Mouse (Mus musculus): Measurements from ENCODE around the gene Resf1. TPM values are rescaled to one million over a fixed set of nuclear protein-coding genes. Genes with fewer than 3 reads are reported as not detected.
"Not testable (repeated sequence)": the region's sequence is repeated elsewhere in the genome, so short reads cannot be mapped to it uniquely, and the experiment has no call there.

Resf1 gene
- 26.7 and 29.9 TPM in 2 replicates for polyA plus RNA-seq (2015; fragmentation: Nextera tagmentation; extraction: Ambion mirVana)

GRCm38 (mm10) chr6:149308956-149309932 is at the start of gene Resf1:
Resf1 (plus strand) TSS chr6:149309414.
- Histone ChIP-seq H3K4me1 (ENCODE audit: control insufficient read depth, insufficient read depth, low read length) (peaks cover 17% of the 10 kb centered on the region), H3K4me2 (ENCODE audit: low read length) (peak within 1 kb of the TSS; percentile 66), H3K27me3 (ENCODE audit: control insufficient read depth, insufficient read depth, low read depth, low read length) (no peaks in the 10 kb centered on the region), H3K9me3 (replicated peaks; ENCODE audit: control insufficient read depth, low read length, poor library complexity, severe bottlenecking) (0 out of 2 replicates have a peak, but pooled peaks cover 2% of the 10 kb centered on the region), H3K9ac (ENCODE audit: low read depth, low read length) (peak within 1 kb of the TSS; percentile 94), H3K36me3 (ENCODE audit: control insufficient read depth, insufficient read depth, low read length) (0 out of 2 replicates have a peak, but pooled peaks cover 4% of the 10 kb centered on the region), H3K27ac (ENCODE audit: low read length) (peak within 1 kb of the TSS; percentile 94), H3K4me3 (ENCODE audit: low read depth, low read length) (peak within 1 kb of the TSS; percentile 69)
- 5% methylated on average over 61 of the region's 61 CpGs for WGBS
- peak; percentile 100 for ATAC-seq

- ATAC-seq = no peak
- H3K4me2 ChIP-seq (ENCODE audit: low read length) = no peak overlapping the region
- WGBS = 81% methylated on average over 3 of the region's 3 CpGs
- no peaks in the 10 kb centered on the region for H3K27me3 ChIP-seq (ENCODE audit: control insufficient read depth, insufficient read depth, low read depth, low read length)
- no peak overlapping the region for H3K9ac ChIP-seq (ENCODE audit: low read depth, low read length)
- no peaks in the 10 kb centered on the region for H3K36me3 ChIP-seq (ENCODE audit: control insufficient read depth, insufficient read depth, low read length)
- H3K27ac ChIP-seq (ENCODE audit: low read length) = no peak overlapping the region
- no peaks in the 10 kb centered on the region for H3K9me3 ChIP-seq (replicated peaks; ENCODE audit: control insufficient read depth, low read length, poor library complexity, severe bottlenecking)
- no peaks in the 10 kb centered on the region for H3K4me1 ChIP-seq (ENCODE audit: control insufficient read depth, insufficient read depth, low read length)
- no peak overlapping the region for H3K4me3 ChIP-seq (ENCODE audit: low read depth, low read length)
These were observed 48.4 kb upstream of the Resf1 start for GRCm38 (mm10) chr6:149260801-149261239.

GRCm38 (mm10) chr6:149267951-149268350 is 41.3 kb upstream of the Resf1 start:
- no peak overlapping the region for H3K4me3 ChIP-seq (ENCODE audit: low read depth, low read length)
- no peak overlapping the region for H3K9ac ChIP-seq (ENCODE audit: low read depth, low read length)
- no peaks in the 10 kb centered on the region for H3K36me3 ChIP-seq (ENCODE audit: control insufficient read depth, insufficient read depth, low read length)
- H3K27ac ChIP-seq (ENCODE audit: low read length) = no peak overlapping the region
- no peaks in the 10 kb centered on the region for H3K9me3 ChIP-seq (replicated peaks; ENCODE audit: control insufficient read depth, low read length, poor library complexity, severe bottlenecking)
- H3K4me2 ChIP-seq (ENCODE audit: low read length) = no peak overlapping the region
- H3K4me1 ChIP-seq (ENCODE audit: control insufficient read depth, insufficient read depth, low read length) = no peaks in the 10 kb centered on the region
- H3K27me3 ChIP-seq (ENCODE audit: control insufficient read depth, insufficient read depth, low read depth, low read length) = no peaks in the 10 kb centered on the region
- no peak for ATAC-seq

GRCm38 (mm10) chr6:149278248-149278731 is 30.9 kb upstream of the Resf1 start:
- Histone ChIP-seq H3K27ac (ENCODE audit: low read length) (no peak overlapping the region), H3K9ac (ENCODE audit: low read depth, low read length) (no peak overlapping the region), H3K4me1 (ENCODE audit: control insufficient read depth, insufficient read depth, low read length) (no peaks in the 10 kb centered on the region), H3K9me3 (replicated peaks; ENCODE audit: control insufficient read depth, low read length, poor library complexity, severe bottlenecking) (peaks cover 7% of the 10 kb centered on the region; the same call in 1 of the 2 replicates), H3K4me3 (ENCODE audit: low read depth, low read length) (no peak overlapping the region), H3K36me3 (ENCODE audit: control insufficient read depth, insufficient read depth, low read length) (no peaks in the 10 kb centered on the region), H3K4me2 (ENCODE audit: low read length) (no peak overlapping the region), H3K27me3 (ENCODE audit: control insufficient read depth, insufficient read depth, low read depth, low read length) (no peaks in the 10 kb centered on the region)
- WGBS = 85% methylated on average over 2 of the region's 2 CpGs
- no peak for ATAC-seq

- ATAC-seq = no peak
- peaks cover 11% of the 10 kb centered on the region; the same call in 1 of the 2 replicates for H3K9me3 ChIP-seq (replicated peaks; ENCODE audit: control insufficient read depth, low read length, poor library complexity, severe bottlenecking)
- no peaks in the 10 kb centered on the region for H3K4me1 ChIP-seq (ENCODE audit: control insufficient read depth, insufficient read depth, low read length)
- no peaks in the 10 kb centered on the region for H3K27me3 ChIP-seq (ENCODE audit: control insufficient read depth, insufficient read depth, low read depth, low read length)
- H3K9ac ChIP-seq (ENCODE audit: low read depth, low read length) = no peak overlapping the region
- H3K36me3 ChIP-seq (ENCODE audit: control insufficient read depth, insufficient read depth, low read length) = no peaks in the 10 kb centered on the region
- no peak overlapping the region for H3K27ac ChIP-seq (ENCODE audit: low read length)
- H3K4me2 ChIP-seq (ENCODE audit: low read length) = no peak overlapping the region
- no peak overlapping the region for H3K4me3 ChIP-seq (ENCODE audit: low read depth, low read length)
- 82% methylated on average over 1 of the region's 1 CpGs for WGBS
These were observed 30.3 kb upstream of the Resf1 start for GRCm38 (mm10) chr6:149278866-149279265.

GRCm38 (mm10) chr6:149280511-149280910 is 28.7 kb upstream of the Resf1 start:
- Histone ChIP-seq H3K4me2 (ENCODE audit: low read length) (no peak overlapping the region), H3K9me3 (replicated peaks; ENCODE audit: control insufficient read depth, low read length, poor library complexity, severe bottlenecking) (peaks cover 11% of the 10 kb centered on the region; the same call in 1 of the 2 replicates), H3K9ac (ENCODE audit: low read depth, low read length) (no peak overlapping the region), H3K27ac (ENCODE audit: low read length) (no peak overlapping the region), H3K27me3 (ENCODE audit: control insufficient read depth, insufficient read depth, low read depth, low read length) (no peaks in the 10 kb centered on the region), H3K4me1 (ENCODE audit: control insufficient read depth, insufficient read depth, low read length) (no peaks in the 10 kb centered on the region), H3K4me3 (ENCODE audit: low read depth, low read length) (no peak overlapping the region), H3K36me3 (ENCODE audit: control insufficient read depth, insufficient read depth, low read length) (no peaks in the 10 kb centered on the region)
- ATAC-seq = no peak

- not testable (repeated sequence) for H3K9me3 ChIP-seq (replicated peaks; ENCODE audit: control insufficient read depth, low read length, poor library complexity, severe bottlenecking); H3K27me3 ChIP-seq (ENCODE audit: control insufficient read depth, insufficient read depth, low read depth, low read length); H3K4me1 ChIP-seq (ENCODE audit: control insufficient read depth, insufficient read depth, low read length); H3K9ac ChIP-seq (ENCODE audit: low read depth, low read length); H3K36me3 ChIP-seq (ENCODE audit: control insufficient read depth, insufficient read depth, low read length); ATAC-seq; H3K27ac ChIP-seq (ENCODE audit: low read length); H3K4me3 ChIP-seq (ENCODE audit: low read depth, low read length); H3K4me2 ChIP-seq (ENCODE audit: low read length)
- WGBS = 94% methylated on average over 9 of the region's 9 CpGs
These were observed 21.0 kb upstream of the Resf1 start for GRCm38 (mm10) chr6:149288190-149288589.

GRCm38 (mm10) chr6:149303231-149303630 is 6.0 kb upstream of the Resf1 start:
- H3K4me3 ChIP-seq (ENCODE audit: low read depth, low read length); H3K36me3 ChIP-seq (ENCODE audit: control insufficient read depth, insufficient read depth, low read length); ATAC-seq; H3K9me3 ChIP-seq (replicated peaks; ENCODE audit: control insufficient read depth, low read length, poor library complexity, severe bottlenecking); H3K4me2 ChIP-seq (ENCODE audit: low read length); H3K27me3 ChIP-seq (ENCODE audit: control insufficient read depth, insufficient read depth, low read depth, low read length); H3K4me1 ChIP-seq (ENCODE audit: control insufficient read depth, insufficient read depth, low read length); H3K27ac ChIP-seq (ENCODE audit: low read length); H3K9ac ChIP-seq (ENCODE audit: low read depth, low read length): not testable (repeated sequence)

GRCm38 (mm10) chr6:149307092-149307491 is 2.1 kb upstream of the Resf1 start:
- H3K36me3 ChIP-seq (ENCODE audit: control insufficient read depth, insufficient read depth, low read length) = no peaks in the 10 kb centered on the region
- WGBS = 92% methylated on average over 2 of the region's 2 CpGs
- no peak overlapping the region for H3K4me2 ChIP-seq (ENCODE audit: low read length)
- no peak overlapping the region for H3K4me3 ChIP-seq (ENCODE audit: low read depth, low read length)
- H3K27ac ChIP-seq (ENCODE audit: low read length) = no peak overlapping the region
- 0 out of 2 replicates have a peak, but pooled peaks cover 2% of the 10 kb centered on the region for H3K9me3 ChIP-seq (replicated peaks; ENCODE audit: control insufficient read depth, low read length, poor library complexity, severe bottlenecking)
- H3K4me1 ChIP-seq (ENCODE audit: control insufficient read depth, insufficient read depth, low read length) = peaks cover 17% of the 10 kb centered on the region
- no peak overlapping the region for H3K9ac ChIP-seq (ENCODE audit: low read depth, low read length)
- ATAC-seq = no peak
- no peaks in the 10 kb centered on the region for H3K27me3 ChIP-seq (ENCODE audit: control insufficient read depth, insufficient read depth, low read depth, low read length)

Measured in midbrain, embryonic 16.5 days (tissue).